Mouse (Mus musculus) neural tube, embryonic 13.5 days (tissue): ENCODE measurements around the gene Psapl1. TPM values are rescaled to one million over a fixed set of nuclear protein-coding genes. Genes with fewer than 3 reads are reported as not detected.

ENCODE experiments used
- ATAC-seq: fragments of 200-750 bp; cut with Nextera tagmentation; 2 replicates; pipeline ENCODE4 v1.8.0; 2017; ENCODE audit warnings: low read depth, mild to moderate bottlenecking, moderate TSS enrichment, moderate library complexity
- H3K27ac ChIP-seq: fragments of 300-500 bp; sonication (generic); replicated peaks from 2 replicates; pipeline ENCODE4 v1.5.1; 2015; ENCODE audit warnings: moderate library complexity, mild to moderate bottlenecking, inconsistent platforms
- H3K27me3 ChIP-seq: fragments of 300-500 bp; sonication (generic); 2 replicates; pipeline ENCODE4 v1.6.1; 2015; ENCODE audit warnings: mild to moderate bottlenecking, inconsistent platforms
- H3K36me3 ChIP-seq: fragments of 300-500 bp; sonication (generic); 2 replicates; pipeline ENCODE4 v1.6.1; 2015; ENCODE audit warnings: mild to moderate bottlenecking, inconsistent platforms
- H3K4me1 ChIP-seq: fragments of 300-500 bp; sonication (generic); replicated peaks from 2 replicates; pipeline ENCODE4 v1.6.1; 2015; ENCODE audit warnings: inconsistent platforms
- H3K4me2 ChIP-seq: fragments of 300-500 bp; sonication (generic); 2 replicates; pipeline ENCODE4 v1.6.1; 2015; ENCODE audit warnings: inconsistent platforms, mild to moderate bottlenecking, moderate library complexity
- H3K4me3 ChIP-seq: fragments of 300-500 bp; sonication (generic); 2 replicates; pipeline ENCODE4 v1.5.1; 2015; ENCODE audit warnings: mild to moderate bottlenecking, inconsistent platforms
- H3K9ac ChIP-seq: fragments of 300-500 bp; sonication (generic); 2 replicates; pipeline ENCODE4 v1.6.1; 2015; ENCODE audit warnings: moderate library complexity, mild to moderate bottlenecking, inconsistent platforms
- H3K9me3 ChIP-seq: fragments of 300-500 bp; sonication (generic); 2 replicates; pipeline ENCODE4 v1.6.1; 2016; ENCODE audit warnings: inconsistent platforms
- WGBS: fragments of 180-500 bp; shearing (Covaris S2); methylation state at CpG from one replicate; pipeline ENCODE4 v1.1.7; 2015; 5-methylcytosine and 5-hydroxymethylcytosine counted together
- polyA plus RNA-seq: library from polyadenylated mRNA; unstranded; fragments of >200 nt; fragmentation: Nextera tagmentation; extraction: Ambion mirVana; gene quantifications from 2 replicates; pipeline ENCODE4 v1.2.1, GENCODE M21; 2015

The Psapl1 gene
- polyA plus RNA-seq, 1 experiment from 2014 or later: 0.07 TPM

DNA sequence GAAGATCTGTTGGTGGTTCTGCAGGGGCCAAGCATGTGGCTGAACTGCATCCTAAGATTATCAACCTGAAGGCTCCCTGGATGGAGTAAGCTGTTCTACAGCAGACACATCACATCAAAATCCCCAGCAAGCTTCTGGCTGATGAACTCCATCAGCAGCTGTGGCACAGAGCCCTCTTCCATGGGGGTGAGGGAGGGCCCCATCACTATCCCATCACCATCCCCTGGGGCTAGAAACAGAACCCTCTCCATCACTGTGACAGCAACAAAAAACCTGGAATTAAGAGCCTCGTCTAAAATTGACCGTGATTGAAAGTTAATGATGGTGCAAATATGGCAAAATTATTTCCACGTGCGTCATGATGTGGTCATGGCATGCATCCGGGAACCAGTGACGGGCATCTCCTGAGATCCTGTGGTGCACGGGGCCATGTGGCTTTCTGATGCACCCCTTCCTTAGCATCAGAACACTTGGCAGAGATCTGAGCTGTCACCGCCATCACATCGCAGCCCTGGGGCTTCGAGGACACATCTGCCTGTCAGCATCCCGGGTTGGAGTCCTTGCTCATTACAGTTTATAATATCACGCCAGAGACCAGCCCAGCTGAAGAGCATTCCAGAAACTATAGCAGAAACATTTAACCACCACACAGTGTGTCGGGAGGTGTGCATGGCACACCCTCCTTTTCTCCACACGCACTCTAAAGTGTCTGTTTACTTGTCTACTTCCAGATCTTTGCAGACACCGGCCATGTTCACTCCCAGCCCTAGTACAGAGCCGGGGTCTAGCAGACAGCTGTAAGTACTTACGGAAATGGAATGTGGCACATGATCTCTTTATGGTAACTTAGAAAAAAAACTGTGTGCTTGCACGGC lies 51.1 kb downstream of the Psapl1 start:
- no peak overlapping the region for H3K4me2 ChIP-seq
- ATAC-seq: peak; percentile 21; the same call in 1 of the 2 replicates
- no peaks in the 10 kb centered on the region for H3K9me3 ChIP-seq
- peaks cover 31% of the 10 kb centered on the region for H3K4me1 ChIP-seq
- no peaks in the 10 kb centered on the region for H3K36me3 ChIP-seq
- H3K4me3 ChIP-seq: no peak overlapping the region
- WGBS: 58% methylated on average over 18 of the region's 18 CpGs
- no peak overlapping the region for H3K27ac ChIP-seq
- H3K27me3 ChIP-seq: no peaks in the 10 kb centered on the region
- H3K9ac ChIP-seq: no peak overlapping the region

Other genes starting within 250 kb of the Psapl1 start
- 10.8 and 11.4 TPM in 2 replicates for gene Sorcs2, start 194.1 kb downstream of the Psapl1 start, polyA plus RNA-seq